Mouse (Mus musculus) neural tube, postnatal 0 days (tissue): ENCODE data around the gene Bsdc1. TPM values are rescaled to one million over a fixed set of nuclear protein-coding genes. Genes with fewer than 3 reads are reported as not detected.

Source experiments
- polyA plus RNA-seq: library from polyadenylated mRNA; unstranded; fragments of >200 nt; fragmentation: Nextera tagmentation; extraction: Ambion mirVana; gene quantifications from 2 replicates; pipeline ENCODE4 v1.2.1, GENCODE M21; 2015

Gene Bsdc1
- polyA plus RNA-seq, result 24.4 and 26.3 TPM in 2 replicates

DNA sequence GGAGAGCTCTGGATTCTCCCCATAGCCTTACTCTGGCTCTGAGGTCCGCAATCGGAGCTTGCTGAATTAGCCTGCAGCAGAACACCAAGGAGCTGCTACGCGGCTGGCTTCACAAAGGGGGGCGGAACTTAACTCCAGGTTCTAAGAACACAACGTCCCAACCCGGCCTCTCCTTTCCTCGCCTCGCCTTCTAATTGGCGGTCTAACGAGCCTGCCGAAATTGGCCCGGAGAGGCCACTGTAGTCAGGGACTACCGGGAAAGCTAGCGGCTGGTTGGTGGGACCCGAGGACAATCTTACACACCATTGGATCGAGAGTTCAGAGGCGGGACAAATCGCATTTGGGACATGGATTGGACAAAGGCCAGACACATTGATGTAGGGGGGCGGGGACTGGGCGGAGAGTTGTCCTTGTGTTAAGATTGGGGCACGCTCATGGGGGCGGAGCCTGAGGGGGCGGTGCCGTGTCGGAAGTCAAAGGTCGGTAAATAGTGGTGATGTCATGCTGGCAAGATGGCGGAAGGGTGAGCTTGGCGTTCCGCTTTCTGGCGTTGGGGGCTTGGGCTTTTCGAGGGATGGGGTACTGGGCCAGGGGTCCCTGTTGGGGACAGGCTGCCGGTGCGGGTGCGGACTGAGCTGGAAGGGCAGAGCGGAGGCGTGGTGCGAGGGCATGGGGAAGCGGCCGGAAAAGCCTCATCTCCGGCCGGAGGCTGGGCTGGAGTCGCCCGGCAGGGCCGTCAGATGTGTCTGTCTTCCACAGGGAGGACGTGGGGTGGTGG lies at the start of gene Bsdc1:
TSS of gene Bsdc1 (plus strand) at position 399 of the 778 bp plus-strand sequence.

DNA sequence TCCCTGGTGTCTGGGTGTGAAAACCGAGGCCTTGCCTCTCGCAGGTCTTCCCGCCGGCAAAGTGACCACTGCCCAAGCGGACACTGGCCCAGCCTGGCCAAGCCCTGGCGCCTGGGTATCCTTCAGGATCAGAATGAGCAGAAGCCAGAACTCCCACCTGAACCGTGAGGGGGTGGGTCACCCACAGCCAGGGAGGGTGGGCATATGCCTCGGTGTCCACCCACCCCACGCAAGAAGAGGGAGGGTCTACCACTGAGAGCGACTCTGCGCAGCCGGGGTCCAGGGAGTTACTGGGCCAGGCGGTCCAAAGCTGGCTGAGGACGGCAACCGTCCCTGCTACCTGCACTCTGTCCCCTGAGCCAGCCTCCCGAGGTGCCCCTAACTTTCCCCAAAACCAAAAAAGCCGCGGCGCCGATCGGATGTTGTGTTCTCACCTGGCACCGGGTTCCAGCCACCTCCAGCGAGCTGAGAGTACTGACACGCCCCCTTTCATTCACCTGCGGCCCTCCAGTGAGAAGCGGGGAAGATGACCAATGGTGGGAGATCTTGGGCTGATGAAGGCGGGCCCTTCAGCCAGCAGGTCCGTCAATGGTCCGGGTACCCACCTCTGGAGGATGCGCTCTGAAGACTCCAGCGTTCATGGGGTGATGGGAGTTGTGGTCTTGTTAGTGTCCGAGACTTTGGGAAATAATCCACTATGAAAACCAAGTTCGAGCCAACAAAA lies 20.9 kb upstream of the Bsdc1 start, which contains the start of gene Zbtb8b:
TSS of gene Zbtb8b (minus strand) at position 514 of the 724 bp plus-strand sequence.

DNA sequence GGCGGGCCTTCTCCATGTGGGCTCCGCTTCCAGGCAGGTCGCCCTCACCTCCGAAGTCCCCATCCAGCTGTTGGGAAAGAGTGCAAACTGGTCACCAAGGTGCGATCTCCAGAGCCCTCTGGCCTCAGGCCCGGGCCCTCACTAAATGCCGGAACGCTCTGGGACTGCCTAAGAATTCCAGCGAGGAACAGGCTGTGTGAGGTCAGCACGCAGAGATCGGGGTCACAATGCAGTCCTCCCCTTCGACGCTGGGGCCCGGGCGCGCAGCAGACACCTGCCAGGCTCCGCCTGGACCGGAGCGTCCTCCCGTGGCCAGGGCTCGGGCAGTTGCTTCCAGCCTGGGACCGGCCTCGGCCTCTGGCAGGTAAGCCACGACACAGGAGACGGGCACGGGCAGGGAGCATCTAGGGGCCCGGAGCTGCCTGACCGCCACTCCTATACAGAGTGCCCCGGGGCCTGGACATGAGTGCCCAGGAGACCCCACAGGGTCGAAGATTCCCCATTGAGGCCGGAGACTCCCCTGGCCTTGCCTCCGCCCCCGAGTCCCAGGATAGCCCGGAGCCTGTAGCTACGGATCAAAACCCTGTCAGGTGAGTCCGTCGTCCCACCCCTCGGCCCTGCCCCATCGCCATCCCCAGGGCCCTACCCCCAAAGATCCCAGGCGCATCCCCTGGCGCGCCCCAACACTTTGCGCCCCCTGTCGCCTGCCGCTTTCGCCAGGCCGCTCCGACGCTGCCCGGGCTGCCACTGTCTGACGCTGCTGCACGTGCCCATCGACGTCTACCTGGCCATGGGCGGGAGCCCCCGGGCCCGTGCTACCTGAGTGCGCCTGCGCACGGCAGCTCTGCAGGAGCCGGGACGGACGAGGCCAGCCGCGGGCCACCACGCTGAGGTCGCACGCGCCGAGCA lies 29.8 kb downstream of the Bsdc1 start, which contains the start of the genes Tssk3 and Fam229a:
TSS of gene Tssk3 (minus strand) at position 51 of the 909 bp plus-strand sequence.
TSS of gene Fam229a (plus strand) at position 219 of the 909 bp plus-strand sequence.

DNA sequence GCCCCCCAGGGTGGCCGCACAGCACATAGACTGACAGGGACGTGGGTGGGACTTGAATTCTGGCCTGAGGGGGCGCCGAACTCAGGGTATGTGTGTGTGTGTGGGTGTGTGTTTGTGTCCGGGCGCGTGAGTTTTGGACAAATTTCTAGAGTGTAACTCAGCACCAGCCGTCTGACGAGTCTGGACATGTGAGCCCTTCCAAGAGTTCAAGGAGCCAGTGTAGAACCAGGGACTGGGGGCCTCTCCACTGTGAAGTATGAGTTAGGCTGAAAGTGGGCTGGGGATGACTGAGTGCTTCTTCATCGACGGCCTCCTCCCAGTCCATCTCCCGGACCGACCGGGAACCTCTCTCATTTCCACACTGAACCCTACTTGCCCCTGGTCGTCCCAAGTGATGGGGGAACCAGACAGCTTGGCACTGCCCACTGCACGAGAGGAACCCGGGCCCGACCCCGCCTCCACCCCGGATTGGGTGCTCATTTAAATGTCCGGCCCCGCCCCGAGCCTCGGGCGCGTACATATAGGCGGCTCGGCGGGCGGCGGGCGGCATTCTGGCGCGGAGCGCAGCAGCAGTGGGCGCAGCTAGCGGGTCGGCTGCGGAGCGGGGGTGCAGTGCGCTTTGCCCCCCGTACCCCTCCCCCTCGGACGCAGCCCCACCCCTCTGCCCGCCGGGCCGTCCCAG lies 51.8 kb downstream of the Bsdc1 start, which contains the start of gene Marcksl1:
TSS of gene Marcksl1 (plus strand) at position 496 of the 682 bp plus-strand sequence.

Other genes with a start within 250 kb of the Bsdc1 start
- gene C77080, start 200.2 kb upstream of the Bsdc1 start, polyA plus RNA-seq, result 4.8 and 5.7 TPM in 2 replicates
- 3.4 TPM in 2 replicates for gene Sync, start 174.0 kb upstream of the Bsdc1 start, polyA plus RNA-seq
- gene Rbbp4, start 126.2 kb upstream of the Bsdc1 start, polyA plus RNA-seq, result 186 and 200 TPM in 2 replicates
- 21.0 and 23.1 TPM in 2 replicates for gene Zbtb8os, start 125.9 kb upstream of the Bsdc1 start, polyA plus RNA-seq
- gene Zbtb8a, start 83.5 kb upstream of the Bsdc1 start, polyA plus RNA-seq, result 14.9 and 16.7 TPM in 2 replicates
- 11.3 and 12.0 TPM in 2 replicates for gene Zbtb8b, start 20.7 kb upstream of the Bsdc1 start, polyA plus RNA-seq
- 0.60 and 0.62 TPM in 2 replicates for gene Tssk3, start 29.4 kb downstream of the Bsdc1 start, polyA plus RNA-seq
- gene Fam229a, start 29.6 kb downstream of the Bsdc1 start, polyA plus RNA-seq, result 3.1 and 4.1 TPM in 2 replicates
- gene Marcksl1, start 52.0 kb downstream of the Bsdc1 start, polyA plus RNA-seq, result 1,475 and 1,521 TPM in 2 replicates
- 67.7 and 69.6 TPM in 2 replicates for gene Hdac1, start 81.1 kb downstream of the Bsdc1 start, polyA plus RNA-seq
- gene Lck, start 112.1 kb downstream of the Bsdc1 start, polyA plus RNA-seq, result 10.8 and 13.8 TPM in 2 replicates
- 0.25 and 0.43 TPM in 2 replicates for gene Fam167b, start 117.0 kb downstream of the Bsdc1 start, polyA plus RNA-seq
- 239 and 245 TPM in 2 replicates for gene Eif3i, start 139.1 kb downstream of the Bsdc1 start, polyA plus RNA-seq
- 219 and 222 TPM in 2 replicates for gene Tmem234, start 139.1 kb downstream of the Bsdc1 start, polyA plus RNA-seq
- 2.8 and 4.1 TPM in 2 replicates for gene Dcdc2b, start 152.7 kb downstream of the Bsdc1 start, polyA plus RNA-seq
- gene Iqcc, start 157.5 kb downstream of the Bsdc1 start, polyA plus RNA-seq, result 29.2 and 30.6 TPM in 2 replicates
- gene Ccdc28b, start 162.4 kb downstream of the Bsdc1 start, polyA plus RNA-seq, result 160 and 180 TPM in 2 replicates
- 25.9 and 26.3 TPM in 2 replicates for gene Txlna, start 179.5 kb downstream of the Bsdc1 start, polyA plus RNA-seq
- gene Kpna6, start 211.2 kb downstream of the Bsdc1 start, polyA plus RNA-seq, result 11.7 and 13.0 TPM in 2 replicates
- 8.6 and 10.2 TPM in 2 replicates for gene Tmem39b, start 235.3 kb downstream of the Bsdc1 start, polyA plus RNA-seq